Mouse (Mus musculus) T-helper 1 cell (primary cell): ENCODE data around the gene Foxo6.

ENCODE experiments used
- in situ Hi-C: fragments of 300-600 bp; cut with MboI, MseI; formaldehyde crosslinking; loops from one replicate; pipeline ENCODE4 v1.15.1; 2025; ENCODE audit warnings: high pct_unique_total_duplicates

Foxo6 gene

GRCm38 (mm10) chr4:120247412-120247811 is 39.7 kb downstream of the Foxo6 start:
- in situ Hi-C loops, result no loop called here

- in situ Hi-C loops, result no loop called here
These were observed 41.1 kb downstream of the Foxo6 start for GRCm38 (mm10) chr4:120246086-120246485.

- in situ Hi-C loops, result no loop called here
These were observed 44.3 kb downstream of the Foxo6 start for GRCm38 (mm10) chr4:120242783-120243262.

GRCm38 (mm10) chr4:120241106-120241505 is 46.0 kb downstream of the Foxo6 start:
- in situ Hi-C loops, result no loop called here

GRCm38 (mm10) chr4:120239419-120239818 is 47.7 kb downstream of the Foxo6 start:
- in situ Hi-C loops, result no loop called here

- in situ Hi-C loops, result loop anchor here (5.0 kb wide), 1 partner anchor 89 kb away; no protein-coding TSS in a partner anchor
These were observed 53.9 kb downstream of the Foxo6 start for GRCm38 (mm10) chr4:120233243-120233642.

- in situ Hi-C loops, result loop anchor here (5.0 kb wide), 1 partner anchor 90 kb away; no protein-coding TSS in a partner anchor
These were observed 54.6 kb downstream of the Foxo6 start for GRCm38 (mm10) chr4:120232541-120232940.

- in situ Hi-C loops, result loop anchor here (5.0 kb wide), 1 partner anchor 90 kb away; no protein-coding TSS in a partner anchor
These were observed 55.2 kb downstream of the Foxo6 start for GRCm38 (mm10) chr4:120231982-120232381.

GRCm38 (mm10) chr4:120230256-120230649 is 56.9 kb downstream of the Foxo6 start:
- in situ Hi-C loops, result loop anchor here (5.0 kb wide), 1 partner anchor 92 kb away; no protein-coding TSS in a partner anchor

- in situ Hi-C loops, result loop anchor here (5.0 kb wide), 1 partner anchor 93 kb away; no protein-coding TSS in a partner anchor
These were observed 57.5 kb downstream of the Foxo6 start for GRCm38 (mm10) chr4:120229505-120230255.

- in situ Hi-C loops, result no loop called here
These were observed 58.5 kb downstream of the Foxo6 start for GRCm38 (mm10) chr4:120228613-120229012.

GRCm38 (mm10) chr4:120227224-120227623 is 59.9 kb downstream of the Foxo6 start:
- in situ Hi-C loops, result no loop called here

- in situ Hi-C loops, result no loop called here
These were observed 60.5 kb downstream of the Foxo6 start for GRCm38 (mm10) chr4:120226682-120227081.

- in situ Hi-C loops, result no loop called here
These were observed 61.9 kb downstream of the Foxo6 start for GRCm38 (mm10) chr4:120225135-120225780.

GRCm38 (mm10) chr4:120223805-120224204 is 63.3 kb downstream of the Foxo6 start:
- in situ Hi-C loops, result no loop called here

GRCm38 (mm10) chr4:120223108-120223745 is 63.9 kb downstream of the Foxo6 start:
- in situ Hi-C loops, result no loop called here

GRCm38 (mm10) chr4:120221708-120222107 is 65.4 kb downstream of the Foxo6 start:
- in situ Hi-C loops, result no loop called here

- in situ Hi-C loops, result no loop called here
These were observed 68.3 kb downstream of the Foxo6 start for GRCm38 (mm10) chr4:120218878-120219277.
